Mouse (Mus musculus): Measurements from ENCODE around the gene 1700109H08Rik.

- TF ChIP-seq POLR2A (IDR thresholded peaks at IDR 0.05; ENCODE audit: borderline replicate concordance, low read depth, low read length) = no peak
- TF ChIP-seq CTCF (IDR thresholded peaks at IDR 0.05; ENCODE audit: low read depth, low read length) = no peak
Observed at GRCm38 (mm10) chr5:3607114-3607513, 35.7 kb downstream of the 1700109H08Rik start.

Measured in bone marrow macrophage, adult 2 months (primary cell).